Mouse (Mus musculus): ENCODE measurements at regions not wholly inside any gene's neighbourhood (a gene's known extent, or its start where the extent isn't known, plus 50 kb on each side); places are given as distances from the start of the nearest gene placed in this dataset.

GRCm38 (mm10) chr7:114912109-114912508, 168.6 kb downstream of the Insc start:
- DNase-seq (ENCODE audit: extremely low read depth, low read depth, low spot score) = no peak

GRCm38 (mm10) chr7:114922155-114922554, 178.7 kb downstream of the Insc start:
- no peak for DNase-seq (ENCODE audit: extremely low read depth, low read depth, low spot score)

- no peak for DNase-seq (ENCODE audit: extremely low read depth, low read depth, low spot score)
Observed at GRCm38 (mm10) chr7:114933861-114934260, 190.4 kb downstream of the Insc start.

DNA sequence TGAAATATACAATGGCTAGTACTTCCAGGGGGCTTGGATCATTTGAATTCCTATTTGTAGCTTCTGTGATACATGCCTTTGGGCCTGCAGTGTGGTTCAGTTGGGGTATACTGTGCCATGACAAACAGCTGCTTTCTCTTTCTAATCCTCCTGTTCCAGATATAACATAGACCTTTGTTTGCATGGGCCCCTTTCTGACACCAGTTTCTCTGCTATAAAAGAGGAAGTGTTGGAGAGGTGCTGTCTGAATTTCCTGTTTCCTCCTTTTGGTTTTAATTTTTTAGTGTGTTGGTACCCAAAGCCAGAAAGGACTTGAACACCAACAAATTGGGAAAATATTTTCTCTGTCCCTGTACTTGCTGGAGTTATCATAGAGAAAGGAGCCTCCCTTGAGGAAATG, 207.3 kb downstream of the Insc start:
- no peak for DNase-seq (ENCODE audit: extremely low read depth, low read depth, low spot score)

DNA sequence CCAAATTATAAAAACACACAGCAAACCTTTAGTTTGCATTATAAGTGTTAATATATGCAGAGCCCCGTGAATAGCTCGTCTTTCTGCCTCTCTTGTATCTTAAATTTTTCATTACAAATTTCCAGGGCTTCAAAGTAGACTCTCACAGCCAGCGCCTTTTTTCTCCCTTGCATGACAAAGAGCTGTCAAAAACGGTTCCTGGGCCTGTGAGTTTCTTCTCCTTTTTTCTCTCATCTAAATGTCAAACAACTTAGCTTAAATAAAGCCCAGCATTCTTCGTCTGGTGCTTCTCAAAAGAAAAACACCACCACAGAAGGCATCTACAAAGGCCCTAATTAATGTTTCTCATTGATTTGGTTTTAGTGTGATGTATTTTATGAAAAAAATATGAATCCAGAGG, 219.7 kb downstream of the Insc start:
- DNase-seq (ENCODE audit: extremely low read depth, low read depth, low spot score) = no peak

- no peak for DNase-seq (ENCODE audit: extremely low read depth, low read depth, low spot score)
Observed at GRCm38 (mm10) chr7:114965923-114966322, 222.4 kb downstream of the Insc start.

DNA sequence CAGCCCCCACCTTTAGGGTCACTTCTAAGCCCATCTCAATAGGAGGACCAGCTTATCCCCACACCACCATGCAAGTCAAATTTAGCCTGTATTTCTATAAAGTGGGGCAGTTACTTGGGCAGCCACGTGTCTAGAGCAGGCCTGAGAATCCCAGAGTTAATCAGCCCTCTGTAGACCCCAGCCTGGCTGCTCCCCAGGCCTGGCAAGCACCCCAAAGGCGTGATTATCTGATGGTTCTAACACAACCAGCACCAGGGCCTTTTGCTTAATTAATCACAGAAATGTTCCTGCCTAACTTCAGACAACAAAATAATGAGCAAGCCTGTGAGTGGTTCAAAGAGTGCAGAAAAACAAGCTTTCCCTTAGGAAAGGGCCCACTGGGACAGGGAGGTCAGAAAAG, 243.0 kb downstream of the Insc start:
- DNase-seq (ENCODE audit: extremely low read depth, low read depth, low spot score) = no peak

GRCm38 (mm10) chr7:114991255-114991654, 247.8 kb downstream of the Insc start:
- peak; percentile 16 for DNase-seq (ENCODE audit: extremely low read depth, low read depth, low spot score)

GRCm38 (mm10) chr7:114992440-114992839, 248.9 kb downstream of the Insc start:
- no peak for DNase-seq (ENCODE audit: extremely low read depth, low read depth, low spot score)

- no peak for DNase-seq (ENCODE audit: extremely low read depth, low read depth, low spot score)
Observed at GRCm38 (mm10) chr7:115000796-115001524, 257.5 kb downstream of the Insc start.

GRCm38 (mm10) chr7:115014253-115014998, 270.9 kb downstream of the Insc start:
- DNase-seq (ENCODE audit: extremely low read depth, low read depth, low spot score) = no peak

- DNase-seq (ENCODE audit: extremely low read depth, low read depth, low spot score) = no peak
Observed at GRCm38 (mm10) chr7:115019369-115019958, 276.0 kb downstream of the Insc start.

- DNase-seq (ENCODE audit: extremely low read depth, low read depth, low spot score) = no peak
Observed at GRCm38 (mm10) chr7:115020023-115020422, 276.5 kb downstream of the Insc start.

DNA sequence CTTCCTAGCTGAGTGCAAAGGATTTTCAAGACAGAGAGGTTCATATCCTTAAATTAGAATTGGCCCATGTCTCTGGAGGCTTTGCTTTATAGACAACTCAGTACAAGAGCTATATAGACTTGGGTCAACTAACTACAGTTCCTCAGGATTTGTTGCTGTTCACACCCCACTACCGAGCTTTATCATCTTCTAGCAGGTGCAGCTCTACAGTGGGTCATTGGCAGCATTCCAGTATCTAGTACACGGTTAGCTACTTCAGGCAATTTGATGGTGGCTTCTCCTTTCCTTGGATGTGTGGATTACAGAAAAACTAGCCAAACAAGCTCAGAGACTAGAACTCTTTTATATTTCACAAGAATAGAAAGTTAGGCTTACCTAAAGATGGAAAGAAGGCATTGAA, 282.3 kb downstream of the Insc start:
- DNase-seq (ENCODE audit: extremely low read depth, low read depth, low spot score) = no peak

DNA sequence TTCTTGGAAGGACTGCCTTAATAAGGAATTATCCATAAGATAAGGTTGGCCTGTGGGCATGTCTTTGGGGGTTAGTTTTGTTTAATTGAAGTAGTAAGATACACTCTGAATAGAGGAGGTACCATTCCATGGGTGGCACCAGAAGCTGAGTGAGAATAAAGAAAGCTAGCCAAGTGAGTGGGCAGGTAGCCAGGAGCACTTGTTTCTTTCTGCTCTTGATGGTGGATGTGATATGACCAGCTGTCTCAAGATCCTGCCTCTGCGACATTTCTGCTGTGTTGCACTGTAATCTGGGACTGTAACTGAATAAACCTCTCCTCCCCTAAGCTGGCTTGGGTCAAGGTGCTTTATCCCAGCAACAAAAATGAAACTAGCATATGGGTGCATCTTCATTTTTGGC, 284.2 kb downstream of the Insc start:
- DNase-seq (ENCODE audit: extremely low read depth, low read depth, low spot score) = no peak

DNA sequence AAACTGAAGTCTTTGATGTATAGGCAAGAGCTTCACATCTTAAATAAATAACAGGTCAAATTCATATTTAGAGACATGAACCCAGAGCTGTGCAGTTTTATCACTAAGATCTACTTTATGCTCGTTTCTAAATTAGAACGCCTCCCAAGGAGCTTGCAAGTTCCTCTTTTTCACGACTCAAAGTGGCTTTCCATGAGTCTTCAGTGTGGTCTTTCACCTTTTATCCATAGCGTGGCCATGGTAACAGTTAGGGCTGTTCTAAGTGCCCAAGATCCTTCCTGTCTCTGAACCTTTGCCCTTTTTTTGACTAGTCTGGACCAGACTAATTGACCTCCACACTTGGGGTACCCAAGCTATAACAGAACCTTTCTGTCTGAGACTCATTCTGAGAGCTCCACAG, 290.5 kb downstream of the Insc start:
- DNase-seq (ENCODE audit: extremely low read depth, low read depth, low spot score) = no peak

GRCm38 (mm10) chr7:115055527-115055926, 312.0 kb downstream of the Insc start:
- DNase-seq (ENCODE audit: extremely low read depth, low read depth, low spot score) = no peak

GRCm38 (mm10) chr7:115056992-115057645, 313.6 kb downstream of the Insc start:
- DNase-seq (ENCODE audit: extremely low read depth, low read depth, low spot score) = no peak

DNA sequence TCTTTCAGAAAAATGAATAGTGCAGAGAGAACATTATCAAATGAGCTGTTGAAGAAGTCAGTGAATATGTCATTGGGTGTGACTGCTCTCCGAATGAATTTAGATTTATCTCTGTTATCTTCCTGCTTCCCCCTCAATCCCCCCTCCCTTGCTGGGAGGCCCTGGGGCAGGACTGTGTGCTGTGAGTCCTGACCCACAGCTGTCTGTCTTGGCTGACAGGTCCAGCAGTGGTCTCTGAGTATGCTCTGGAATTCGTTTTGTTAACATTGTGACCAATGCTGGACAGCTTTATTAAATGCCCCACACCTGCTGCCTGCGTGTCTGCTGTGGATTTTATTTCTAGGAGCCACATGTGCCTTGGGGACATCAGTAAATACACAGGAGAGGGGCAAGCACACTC, 314.2 kb downstream of the Insc start:
- no peak for DNase-seq (ENCODE audit: extremely low read depth, low read depth, low spot score)

GRCm38 (mm10) chr7:115060171-115060570, 316.7 kb downstream of the Insc start:
- DNase-seq (ENCODE audit: extremely low read depth, low read depth, low spot score) = no peak

DNA sequence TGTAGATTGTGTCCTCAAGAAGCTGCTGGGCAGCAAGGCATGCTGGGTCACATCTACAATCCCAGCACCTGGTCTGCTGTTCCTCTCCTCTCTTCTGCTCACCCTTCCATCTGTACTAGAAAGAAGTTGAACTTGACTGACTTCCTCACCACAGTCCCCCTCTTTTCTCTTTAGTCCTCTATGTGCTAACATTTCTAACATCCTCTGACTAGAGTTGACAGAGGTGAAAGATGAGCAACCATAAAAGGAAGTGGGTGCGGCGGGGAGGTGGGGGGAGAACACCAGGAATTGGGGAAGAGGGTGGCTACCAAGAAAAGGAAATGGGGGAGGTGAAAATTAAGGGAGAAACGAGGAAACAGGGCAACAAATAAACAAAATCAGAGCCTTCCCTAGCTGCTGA, 319.3 kb downstream of the Insc start:
- no peak for DNase-seq (ENCODE audit: extremely low read depth, low read depth, low spot score)

DNA sequence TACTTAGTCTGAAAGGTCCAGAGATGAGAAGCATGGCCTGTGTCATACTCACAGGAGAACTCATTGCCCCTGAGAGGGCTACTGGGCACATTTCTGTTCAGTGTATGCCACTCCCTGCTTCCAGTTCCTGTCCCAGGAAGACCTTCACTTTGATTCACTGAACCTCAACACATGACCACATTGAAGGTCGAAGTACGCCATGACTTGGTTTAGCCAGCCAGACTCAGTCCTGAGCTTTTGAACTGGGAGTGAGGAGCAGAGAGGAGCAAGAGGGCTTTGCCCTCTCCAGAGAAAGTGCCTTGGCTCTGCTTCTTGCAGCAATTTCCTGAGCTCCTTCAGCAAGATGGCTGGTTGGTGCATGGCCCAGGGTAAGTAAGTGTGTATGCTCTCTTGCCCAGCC, 324.1 kb downstream of the Insc start:
- no peak for DNase-seq (ENCODE audit: extremely low read depth, low read depth, low spot score)

All from fat pad, adult 2 months (tissue).